Mouse (Mus musculus): ENCODE results near the gene Odc1.
"Not testable (repeated sequence)": the region's sequence is repeated elsewhere in the genome, so short reads cannot be mapped to it uniquely, and the experiment has no call there.

Odc1 gene

GRCm38 (mm10) chr12:17549421-17549820, 4.8 kb downstream of the Odc1 start:
- not testable (repeated sequence) for DNase-seq (ENCODE audit: low spot score in 2 of 2)

DNA sequence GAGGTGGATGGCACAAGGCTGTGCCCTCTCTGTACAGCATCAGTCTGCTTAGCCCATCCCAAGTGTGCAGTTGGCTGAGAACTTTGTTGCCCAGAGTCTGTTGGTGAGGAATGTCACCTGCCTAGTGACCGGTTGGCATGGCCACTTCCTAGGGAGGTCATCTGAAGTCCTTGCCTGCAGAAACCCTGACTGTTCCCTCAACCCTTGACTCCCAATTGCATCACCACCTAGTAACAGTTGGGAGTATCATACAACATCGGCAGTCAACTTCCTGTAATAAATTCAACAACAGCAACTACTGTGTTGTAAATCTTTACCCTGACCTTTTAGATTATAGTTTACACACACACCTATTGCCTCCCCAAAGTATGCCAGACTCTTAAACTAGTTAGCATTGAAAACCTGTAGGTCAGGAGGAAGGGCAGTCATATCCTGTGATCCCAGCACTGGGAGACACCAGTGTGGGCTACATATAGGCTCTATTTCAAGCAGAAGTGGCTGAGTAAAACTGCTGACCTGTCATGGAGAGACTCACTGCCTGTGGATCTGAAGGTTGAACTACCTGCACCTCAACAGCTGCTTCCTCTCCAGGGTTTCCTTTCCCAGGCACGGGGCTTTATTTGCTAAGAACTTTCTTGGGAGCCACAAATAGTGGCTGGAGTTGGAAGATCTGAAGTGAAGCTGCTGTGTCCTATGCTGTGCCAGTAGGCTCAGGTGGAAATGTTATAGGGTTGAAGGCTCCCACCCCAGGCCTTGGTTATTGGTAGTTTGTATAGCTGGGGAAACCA, 6.8 kb downstream of the Odc1 start:
- DNase-seq (ENCODE audit: low spot score in 2 of 2), result no peak

DNA sequence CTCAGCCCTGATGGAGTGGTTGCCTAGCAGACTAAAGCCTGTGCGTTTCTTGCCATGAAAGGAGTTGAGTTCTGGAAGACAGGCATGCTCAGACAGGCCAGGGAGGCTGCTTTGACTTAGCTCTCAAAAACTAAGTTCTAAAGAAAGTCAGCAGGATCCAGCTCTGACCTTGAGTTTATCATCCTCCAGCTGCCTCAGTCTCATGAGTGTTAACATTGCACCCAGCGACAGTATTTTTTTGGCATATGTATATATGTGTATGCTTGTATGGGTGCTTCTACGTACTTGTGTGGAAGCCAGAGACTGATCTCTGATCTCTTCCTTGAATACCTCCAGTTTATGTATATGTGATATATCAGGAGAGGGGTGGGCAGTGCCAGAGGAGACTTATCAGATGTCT, 7.8 kb downstream of the Odc1 start:
- no peak for DNase-seq (ENCODE audit: low spot score in 2 of 2)

DNA sequence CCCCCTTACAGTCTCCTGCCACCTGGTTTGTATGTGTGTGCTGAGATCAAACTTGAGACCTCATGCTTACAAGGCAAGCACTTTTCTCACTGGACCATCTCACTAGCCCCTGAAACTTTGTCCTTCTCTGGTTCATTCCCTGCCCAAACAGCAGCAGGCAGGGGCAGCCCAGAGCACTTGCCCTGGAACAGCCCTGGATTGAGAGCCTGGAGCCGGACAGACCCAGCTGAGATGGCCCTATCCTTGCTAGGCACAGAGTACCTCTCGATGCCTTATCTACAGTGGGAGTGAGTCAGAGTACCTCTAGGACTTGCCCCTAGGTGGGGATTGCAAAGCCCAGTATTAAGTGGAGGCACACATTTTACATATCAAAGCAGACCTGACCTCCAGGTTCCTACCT, 8.4 kb downstream of the Odc1 start:
- DNase-seq (ENCODE audit: low spot score in 2 of 2), result no peak

DNA sequence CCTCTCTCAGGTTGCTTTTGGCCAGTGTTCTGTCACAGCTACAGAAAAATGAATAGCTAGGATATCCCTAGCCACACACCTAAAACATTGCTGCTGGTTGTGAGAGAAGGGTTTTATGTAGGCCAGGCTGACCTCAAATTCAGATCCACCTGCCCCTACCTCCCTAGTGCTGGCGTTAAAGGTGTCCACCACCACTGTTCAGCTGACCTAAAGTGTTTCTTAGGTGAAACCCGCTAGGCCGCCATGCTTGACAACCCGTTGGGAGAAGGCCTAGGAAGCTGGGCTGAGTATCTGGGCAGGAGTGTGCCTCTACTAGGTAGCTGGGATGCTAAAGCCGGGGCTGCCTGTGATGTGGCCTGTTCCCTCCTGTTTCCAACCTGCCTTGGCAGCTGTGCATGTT, 9.0 kb downstream of the Odc1 start:
- no peak for DNase-seq (ENCODE audit: low spot score in 2 of 2)

DNA sequence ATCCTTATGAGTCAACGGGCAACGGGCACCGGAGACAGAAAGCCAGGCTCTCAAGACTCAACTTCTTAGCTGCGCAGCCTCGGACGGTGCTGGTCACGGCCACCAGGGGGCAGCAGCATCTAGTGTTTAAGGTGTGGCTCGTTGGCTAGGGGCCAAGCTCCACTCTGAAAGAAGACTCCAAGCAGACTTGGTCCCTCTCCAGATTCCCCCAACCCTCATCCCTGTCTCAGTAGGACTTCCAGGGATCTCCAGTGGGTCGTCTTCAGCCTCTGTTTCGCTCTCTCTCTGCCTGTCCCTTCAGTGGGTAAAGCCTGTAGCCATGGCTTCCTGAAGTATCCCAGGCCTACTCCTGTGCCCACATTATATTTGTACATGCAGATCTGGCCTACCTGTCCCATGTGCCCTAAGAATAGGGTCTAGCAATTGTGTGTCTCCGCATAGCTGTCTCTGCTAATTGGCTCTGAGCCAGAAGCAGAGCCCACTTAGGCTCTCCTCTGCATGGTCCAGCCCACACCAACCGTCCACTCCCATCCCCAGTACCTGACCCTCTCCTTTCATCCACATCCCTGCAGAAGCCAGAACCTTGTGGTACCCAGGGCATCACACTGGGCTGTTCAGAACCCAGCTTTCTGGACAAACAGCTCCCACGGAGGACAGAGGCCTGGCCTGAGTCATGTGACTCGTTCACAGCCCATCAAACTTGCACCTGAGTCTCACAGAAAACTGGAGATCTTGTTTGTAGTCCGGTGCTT, 9.8 kb downstream of the Odc1 start:
- DNase-seq (ENCODE audit: low spot score in 2 of 2), result peak; percentile 69 to 92

GRCm38 (mm10) chr12:17556430-17557343, 12.1 kb downstream of the Odc1 start:
- DNase-seq (ENCODE audit: low spot score in 2 of 2), result peak; percentile 51 to 75

DNA sequence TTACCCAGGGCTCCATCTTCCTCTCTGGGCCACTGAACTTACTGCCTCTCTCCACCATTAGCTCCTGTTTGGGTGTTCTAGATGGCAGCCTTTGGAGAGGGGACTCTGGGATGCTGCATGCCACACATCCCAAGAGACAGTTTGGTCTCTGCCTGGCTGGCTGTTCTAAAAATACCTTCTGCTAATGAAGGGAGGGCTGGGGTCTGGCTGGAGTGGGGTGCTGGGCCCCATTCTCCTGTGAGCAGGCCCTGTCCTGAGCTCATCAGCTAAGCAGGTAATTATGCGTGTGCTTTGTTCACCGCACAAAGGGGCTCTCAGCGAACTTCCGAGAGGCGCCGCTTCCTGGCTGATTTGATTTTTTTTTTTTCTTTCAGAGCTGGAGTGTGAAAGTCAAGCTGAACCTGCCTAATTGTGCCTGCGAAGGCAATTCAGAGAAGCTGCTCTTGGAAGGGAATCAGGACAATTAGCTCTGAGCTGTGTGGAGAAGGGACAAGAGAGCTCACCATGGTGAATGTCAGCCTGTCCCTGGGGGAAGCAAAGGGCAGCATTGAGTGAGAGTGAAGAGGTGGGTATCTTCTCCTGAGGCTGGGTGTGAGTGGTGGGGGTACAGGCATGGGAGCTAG, 12.9 kb downstream of the Odc1 start:
- no peak for DNase-seq (ENCODE audit: low spot score in 2 of 2)

GRCm38 (mm10) chr12:17557967-17558345, 13.4 kb downstream of the Odc1 start:
- DNase-seq (ENCODE audit: low spot score in 2 of 2), result no peak

DNA sequence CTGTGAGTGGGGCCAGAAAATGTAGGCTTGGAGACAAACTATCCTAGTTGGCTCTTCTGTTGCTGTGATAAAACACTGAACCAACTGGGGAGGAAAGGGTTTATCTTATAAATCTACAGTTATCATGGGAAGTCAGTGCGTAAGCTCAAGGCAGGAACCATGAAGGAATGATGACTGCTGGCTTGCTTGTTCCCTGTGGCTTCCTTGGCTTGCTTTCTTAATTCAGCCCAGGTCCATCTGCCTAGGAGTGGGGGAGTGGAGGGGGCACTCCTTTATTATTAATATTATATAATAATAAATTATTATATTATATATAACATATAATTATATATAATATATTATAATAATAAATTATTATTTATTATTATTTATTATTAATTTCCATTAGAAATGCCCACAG, 17.8 kb downstream of the Odc1 start:
- no peak for DNase-seq (ENCODE audit: low spot score in 2 of 2)

DNA sequence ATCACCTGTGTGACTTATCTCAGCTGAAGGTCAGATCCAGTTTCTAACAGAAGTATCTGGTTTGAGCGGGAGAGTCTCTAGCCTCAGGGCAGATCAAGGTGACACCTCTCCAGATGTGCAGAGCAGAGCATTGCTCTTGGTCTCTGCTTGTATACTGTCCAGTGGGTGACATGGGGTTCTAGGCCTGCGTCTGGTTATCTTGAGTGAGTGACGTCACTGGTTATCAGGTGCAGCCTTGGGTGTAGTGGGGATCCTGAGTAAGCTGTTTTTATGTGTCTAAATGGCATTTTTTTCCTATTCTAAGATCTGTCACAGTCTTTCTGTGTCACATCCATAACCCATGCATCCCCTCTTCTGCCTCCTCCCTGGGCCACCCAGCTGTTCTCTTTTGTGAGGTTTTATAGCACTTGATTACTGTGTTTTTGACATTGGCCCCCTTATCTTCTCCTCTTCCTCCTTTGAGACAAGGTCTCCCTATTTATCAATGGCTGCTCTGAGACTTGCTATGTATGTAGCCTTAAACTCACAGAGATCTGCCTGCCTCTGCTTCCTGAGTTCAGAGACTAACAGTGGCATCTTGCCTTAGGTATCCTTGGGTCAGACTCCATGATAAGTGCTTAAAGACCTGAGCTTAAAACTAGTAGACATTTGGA, 20.9 kb downstream of the Odc1 start:
- no peak for DNase-seq (ENCODE audit: low spot score in 2 of 2)

DNA sequence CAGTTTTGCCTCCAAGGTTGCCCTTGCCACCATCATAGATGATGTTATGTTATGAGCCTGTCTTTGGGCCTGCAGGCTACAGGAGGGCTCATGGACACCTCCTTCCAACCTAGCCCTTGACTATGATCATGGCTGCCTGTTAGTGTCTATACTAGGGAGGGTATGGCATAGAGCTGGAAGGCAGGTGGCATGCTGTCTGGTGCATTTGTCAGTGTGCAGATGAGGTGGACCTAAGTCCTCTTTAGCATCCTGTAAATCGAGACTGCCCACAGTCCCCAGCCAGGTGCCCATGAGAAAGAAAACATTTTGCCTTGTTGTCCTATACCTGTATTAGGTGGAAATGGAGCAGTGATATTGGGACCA, 21.4 kb downstream of the Odc1 start:
- DNase-seq (ENCODE audit: low spot score in 2 of 2), result no peak

- DNase-seq (ENCODE audit: low spot score in 2 of 2), result no peak
Observed at GRCm38 (mm10) chr12:17568564-17568963, 24.0 kb downstream of the Odc1 start.

GRCm38 (mm10) chr12:17574591-17574990, 30.0 kb downstream of the Odc1 start:
- no peak for DNase-seq (ENCODE audit: low spot score in 2 of 2)

DNA sequence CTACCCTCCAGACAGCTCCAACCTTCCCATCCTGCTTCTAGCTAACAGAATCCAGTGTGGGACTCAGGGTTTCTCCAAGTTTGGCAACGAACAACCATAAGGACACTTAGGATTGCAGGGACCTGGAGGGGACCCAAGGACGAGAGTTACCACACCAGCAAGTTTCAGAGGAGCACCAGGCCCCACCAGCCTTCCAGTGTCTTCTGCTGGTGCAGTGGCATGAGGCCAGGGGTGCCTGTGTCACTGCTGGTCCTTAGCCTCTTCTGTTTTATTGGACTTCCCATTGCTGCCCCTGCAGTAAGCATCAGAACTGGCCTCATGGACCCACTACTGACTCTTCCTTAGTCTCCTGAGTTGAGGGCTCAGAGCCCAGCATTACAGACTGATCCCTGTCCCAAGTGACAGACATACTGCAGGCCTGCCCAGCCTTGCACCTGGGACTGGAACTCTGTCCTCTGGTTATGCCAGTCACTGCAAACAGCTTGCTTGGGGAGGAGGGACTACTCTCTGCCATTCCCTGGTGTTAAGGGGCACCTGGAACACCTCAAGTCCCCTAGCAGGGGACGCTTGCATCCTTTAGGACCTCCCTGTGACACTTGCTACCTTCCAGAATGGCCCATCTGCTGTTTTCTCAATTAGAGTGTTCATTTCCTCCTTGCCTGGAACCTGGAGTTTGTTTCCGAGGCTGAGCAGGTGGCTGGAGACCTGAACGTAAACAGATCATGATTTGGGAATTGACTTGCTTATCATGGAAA, 30.7 kb downstream of the Odc1 start:
- DNase-seq (ENCODE audit: low spot score in 2 of 2), result no peak

- DNase-seq (ENCODE audit: low spot score in 2 of 2), result no peak
Observed at GRCm38 (mm10) chr12:17576041-17576440, 31.4 kb downstream of the Odc1 start.

GRCm38 (mm10) chr12:17578601-17579000, 34.0 kb downstream of the Odc1 start:
- no peak for DNase-seq (ENCODE audit: low spot score in 2 of 2)

- DNase-seq (ENCODE audit: low spot score in 2 of 2), result no peak
Observed at GRCm38 (mm10) chr12:17581001-17581400, 36.4 kb downstream of the Odc1 start.

GRCm38 (mm10) chr12:17582406-17582805, 37.8 kb downstream of the Odc1 start:
- DNase-seq (ENCODE audit: low spot score in 2 of 2), result no peak

- no peak for DNase-seq (ENCODE audit: low spot score in 2 of 2)
Observed at GRCm38 (mm10) chr12:17583860-17584259, 39.3 kb downstream of the Odc1 start.

- DNase-seq (ENCODE audit: low spot score in 2 of 2), result no peak
Observed at GRCm38 (mm10) chr12:17586011-17586410, 41.4 kb downstream of the Odc1 start.
